Mouse (Mus musculus): ENCODE data around the gene Gm6034.
"Not testable (repeated sequence)": the region's sequence is repeated elsewhere in the genome, so short reads cannot be mapped to it uniquely, and the experiment has no call there.

The Gm6034 gene

GRCm38 (mm10) chr17:36042610-36043169 is at the start of gene Gm6034, which contains the start of gene H2-T22:
Gene Gm6034, plus strand, starts transcription at chr17:36042961.
Gene H2-T22, minus strand, starts transcription at chr17:36042747.
- DNase-seq (ENCODE audit: low spot score in 2 of 2), result peak; percentile 66 to 77

GRCm38 (mm10) chr17:35993675-35994074 is 49.1 kb upstream of the Gm6034 start:
- DNase-seq (ENCODE audit: low spot score in 2 of 2), result peak; percentile 82 to 95

GRCm38 (mm10) chr17:35994175-35994878 is 48.4 kb upstream of the Gm6034 start:
- DNase-seq (ENCODE audit: low spot score in 2 of 2), result peak; percentile 82 to 87

- DNase-seq (ENCODE audit: low spot score in 2 of 2), result no peak
Measured at GRCm38 (mm10) chr17:35994879-35995240, 47.9 kb upstream of the Gm6034 start.

DNA sequence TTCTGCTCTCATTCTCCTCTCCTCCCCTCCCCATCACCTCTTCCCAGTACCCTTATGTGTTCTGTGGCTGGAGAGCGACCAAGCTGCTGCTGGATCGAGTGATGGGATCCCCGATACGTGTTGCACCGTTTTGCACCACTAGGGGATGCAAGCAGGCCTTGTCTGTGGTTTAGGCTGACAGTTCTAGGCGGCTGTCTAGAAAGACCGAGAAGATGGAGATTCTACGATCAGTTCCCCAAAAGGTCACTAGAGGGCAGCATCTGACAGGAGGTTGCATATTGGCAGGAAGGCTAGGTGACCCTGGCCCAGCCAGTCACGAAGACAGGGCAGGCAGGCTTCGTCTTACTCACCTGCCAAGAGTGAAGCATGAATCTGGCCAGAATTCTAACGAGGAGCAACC is 45.8 kb upstream of the Gm6034 start:
- peak; percentile 99 for DNase-seq (ENCODE audit: low spot score in 2 of 2)

GRCm38 (mm10) chr17:35997713-35998510 is 44.8 kb upstream of the Gm6034 start:
- peak; percentile 71 to 81 for DNase-seq (ENCODE audit: low spot score in 2 of 2)

DNA sequence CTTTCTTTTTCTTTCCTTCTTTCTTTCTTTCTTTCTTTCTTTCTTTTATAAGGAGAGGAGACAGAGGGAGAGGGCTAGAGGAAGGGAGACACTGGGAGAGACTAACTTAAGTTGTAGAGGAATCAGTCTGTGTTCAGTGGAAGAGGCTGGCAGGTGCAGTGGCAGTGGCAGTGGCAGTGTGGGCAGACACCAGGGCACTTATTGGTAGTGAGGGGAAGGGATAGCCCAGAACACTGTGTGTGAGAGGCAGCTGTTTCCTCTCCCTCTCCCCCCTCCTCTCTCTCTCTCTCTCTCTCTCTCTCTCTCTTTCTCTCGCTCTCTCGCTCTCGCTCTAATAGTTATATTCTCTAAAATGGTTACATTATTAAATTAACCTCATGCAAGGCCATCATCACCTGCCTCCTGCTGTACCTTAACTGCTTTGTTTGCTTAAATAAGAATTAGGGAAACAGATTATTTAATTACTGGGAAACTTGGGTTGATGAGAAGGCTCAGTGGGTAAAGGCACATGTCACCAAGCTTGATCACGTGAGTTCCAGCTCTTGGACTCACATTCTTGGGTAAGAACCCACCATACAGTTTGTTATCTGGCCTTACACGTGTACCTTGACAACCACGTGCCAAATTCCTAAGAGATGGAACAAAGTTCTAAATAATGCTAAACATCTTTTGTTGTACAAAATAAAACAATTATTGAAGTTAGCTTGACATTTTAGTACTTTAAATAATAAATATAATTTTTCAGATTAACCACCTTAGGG is 44.0 kb upstream of the Gm6034 start:
- DNase-seq (ENCODE audit: low spot score in 2 of 2), result no peak

DNA sequence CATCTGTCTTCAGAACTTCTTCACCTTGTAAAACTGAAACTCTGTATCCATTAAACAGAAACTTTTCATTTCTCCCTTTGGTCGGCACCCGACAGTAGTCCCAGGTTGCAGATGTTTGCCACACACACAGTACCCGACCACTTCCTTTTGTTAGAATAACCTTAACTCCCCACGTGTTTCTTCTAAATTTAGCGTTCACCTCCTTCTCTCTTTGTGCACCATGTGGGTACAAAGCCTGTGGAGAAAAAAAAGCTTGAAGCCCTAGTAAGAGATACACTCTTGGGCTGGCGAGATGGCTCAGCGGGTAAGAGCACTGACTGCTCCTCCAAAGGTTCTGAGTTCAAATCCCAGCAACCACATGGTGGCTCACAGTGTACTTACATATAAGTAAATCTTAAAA is 43.4 kb upstream of the Gm6034 start:
- peak in 1 of 2 experiments; percentile 47 for DNase-seq (ENCODE audit: low spot score in 2 of 2)

DNA sequence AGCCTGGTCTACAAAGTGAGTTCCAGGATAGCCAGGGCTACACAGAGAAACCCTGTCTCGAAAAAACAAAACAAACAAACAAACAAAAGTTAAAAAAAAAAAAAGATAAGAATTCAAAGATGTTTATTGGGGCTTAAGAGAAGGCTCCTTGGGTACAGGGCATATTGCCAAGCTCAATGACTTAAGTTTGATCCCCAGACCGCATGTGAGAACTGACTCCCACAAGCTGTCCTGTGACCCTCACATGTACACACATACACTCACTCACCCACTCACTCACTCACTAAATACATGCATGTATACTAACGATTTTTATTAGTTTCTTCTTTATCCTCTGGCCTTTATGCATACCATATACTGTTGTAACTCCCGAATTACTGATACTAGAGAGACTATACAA is 42.4 kb upstream of the Gm6034 start:
- peak in 1 of 2 experiments; percentile 42 for DNase-seq (ENCODE audit: low spot score in 2 of 2)

DNA sequence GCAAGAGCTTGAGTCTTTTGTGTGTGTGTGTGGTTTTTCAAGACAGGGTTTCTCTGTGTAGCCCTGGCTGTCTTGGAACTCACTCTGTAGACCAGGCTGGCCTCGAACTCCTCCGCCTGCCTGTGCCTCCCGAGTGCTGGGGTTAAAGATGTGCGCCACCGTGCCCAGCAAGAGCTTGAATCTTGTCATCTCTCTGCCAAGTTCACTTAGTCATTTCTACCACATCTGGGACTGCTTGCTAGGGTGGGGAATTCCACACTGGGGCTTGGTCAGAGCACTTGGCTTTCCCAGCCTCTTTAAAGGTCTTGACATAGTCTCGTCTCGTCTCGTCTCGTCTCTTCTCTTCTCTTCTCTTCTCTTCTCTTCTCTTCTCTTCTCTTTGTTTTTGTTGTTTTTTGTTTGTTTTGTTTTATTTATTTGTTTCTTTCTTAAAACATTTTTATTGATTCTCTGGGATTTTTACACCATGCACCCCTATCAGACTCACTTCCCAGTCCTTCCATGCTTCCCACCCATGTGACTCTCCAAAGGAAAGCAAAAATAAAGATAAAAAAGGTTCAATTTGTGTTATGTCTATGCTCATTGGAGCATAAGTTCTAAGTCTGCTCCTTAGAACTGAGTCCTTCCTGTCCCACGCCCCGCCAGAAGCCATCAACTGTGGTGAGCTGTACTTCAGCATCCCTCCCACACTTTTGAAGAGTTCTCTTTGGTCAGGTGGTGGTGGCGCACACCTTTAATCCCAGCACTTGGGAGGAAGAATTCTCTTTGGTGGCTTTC is 41.5 kb upstream of the Gm6034 start:
- peak in 1 of 2 experiments; percentile 62 for DNase-seq (ENCODE audit: low spot score in 2 of 2)

- peak; percentile 77 to 79 for DNase-seq (ENCODE audit: low spot score in 2 of 2)
Measured at GRCm38 (mm10) chr17:36001966-36002365, 40.8 kb upstream of the Gm6034 start.

DNA sequence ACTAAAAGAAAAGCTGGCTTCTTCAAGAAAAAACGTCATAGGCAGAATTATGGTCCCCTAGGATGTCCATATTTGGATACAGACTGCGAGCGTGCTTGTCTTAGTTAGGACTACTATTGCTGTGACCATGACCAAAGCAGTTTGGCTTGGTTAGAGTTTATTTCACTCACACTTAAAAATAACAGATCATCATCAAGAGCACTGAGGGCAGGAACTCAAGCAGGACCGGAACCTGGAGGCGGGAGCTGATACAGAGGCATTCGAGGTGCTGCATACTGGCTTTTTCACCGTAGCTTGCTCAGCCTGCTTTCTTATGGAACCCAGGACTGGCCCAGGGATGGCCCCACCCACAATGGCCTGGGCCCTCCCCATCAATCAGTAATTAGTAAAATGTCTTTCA is 39.4 kb upstream of the Gm6034 start:
- no peak for DNase-seq (ENCODE audit: low spot score in 2 of 2)

DNA sequence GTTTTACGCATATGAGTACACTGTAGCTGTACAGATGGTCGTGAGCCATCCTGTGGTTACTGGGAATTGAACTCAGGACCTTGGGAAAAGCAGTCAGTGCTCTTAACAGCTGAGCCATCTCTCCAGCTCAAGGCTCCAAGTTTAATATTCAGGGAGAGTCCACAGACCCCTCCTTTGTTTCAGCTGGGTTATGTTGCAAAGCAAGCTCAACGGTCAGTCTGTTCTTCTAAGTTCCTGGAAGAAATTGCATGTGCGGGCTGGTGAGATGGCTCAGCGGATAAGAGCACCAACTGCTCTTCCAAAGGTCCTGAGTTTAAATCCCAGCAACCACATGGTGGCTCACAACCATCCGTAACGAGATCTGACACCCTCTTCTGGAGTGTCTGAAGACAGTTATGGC is 38.4 kb upstream of the Gm6034 start:
- not testable (repeated sequence) for DNase-seq (ENCODE audit: low spot score in 2 of 2)

DNA sequence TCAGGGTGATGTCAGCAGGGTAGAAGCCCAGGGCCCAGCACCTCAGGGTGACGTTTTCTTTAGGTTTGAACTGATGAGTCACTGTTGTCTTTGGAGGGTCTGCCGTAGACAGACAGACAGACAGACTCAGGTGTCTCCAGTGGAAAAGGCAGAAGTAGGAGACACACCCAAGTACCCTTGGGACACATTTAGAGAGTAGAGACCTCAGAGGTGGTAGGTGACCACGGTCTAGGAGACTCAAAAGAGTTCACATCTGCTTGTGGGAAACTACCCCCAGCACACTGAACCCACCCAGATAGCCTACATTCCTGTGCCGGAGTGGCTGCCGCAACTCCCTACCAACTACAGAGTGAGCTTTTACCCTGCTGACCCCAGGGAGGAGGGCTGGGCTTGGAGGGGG is 27.8 kb upstream of the Gm6034 start:
- no peak for DNase-seq (ENCODE audit: low spot score in 2 of 2)

DNA sequence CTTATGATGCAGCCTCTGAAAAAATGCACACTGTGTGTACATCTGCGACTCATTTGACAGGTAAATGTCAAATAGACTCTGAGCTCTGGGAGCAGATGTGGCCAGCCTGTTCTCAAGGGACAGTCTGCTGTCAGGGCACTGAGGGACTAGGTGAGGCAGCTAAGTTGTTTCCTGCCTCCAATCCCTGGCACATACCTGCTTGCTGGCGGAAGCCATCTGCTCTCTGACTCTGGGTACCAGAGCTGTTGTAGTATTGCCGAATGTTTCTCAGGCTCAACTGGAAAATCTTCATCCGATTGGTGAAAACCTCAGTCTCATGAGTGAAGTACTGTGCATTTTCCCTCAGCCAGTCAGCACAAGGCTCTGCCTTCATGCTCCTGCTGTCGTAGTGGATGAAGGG is 25.7 kb upstream of the Gm6034 start:
- no peak for DNase-seq (ENCODE audit: low spot score in 2 of 2)

GRCm38 (mm10) chr17:36018979-36019378 is 23.8 kb upstream of the Gm6034 start:
- peak; percentile 26 to 63 for DNase-seq (ENCODE audit: low spot score in 2 of 2)

DNA sequence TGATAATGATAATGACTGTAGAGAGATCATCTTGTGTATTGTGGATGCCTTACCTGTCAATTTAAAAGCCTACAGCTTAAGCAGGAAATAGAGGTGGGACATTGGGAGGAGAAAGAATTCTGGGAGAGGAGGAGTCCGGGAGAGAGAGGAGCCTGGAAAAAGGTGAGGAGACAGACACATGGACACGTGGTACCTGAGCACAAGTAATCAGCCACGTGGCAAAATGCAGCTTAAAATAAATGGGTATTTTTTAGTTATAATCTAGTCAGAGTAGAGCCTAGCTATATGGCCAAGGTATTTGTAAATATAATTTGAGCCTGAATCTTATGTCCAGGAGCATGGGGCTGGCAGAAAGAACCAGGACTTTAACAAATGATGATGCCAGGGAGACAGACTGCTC is 23.2 kb upstream of the Gm6034 start:
- no peak for DNase-seq (ENCODE audit: low spot score in 2 of 2)

- DNase-seq (ENCODE audit: low spot score in 2 of 2), result peak; percentile 79 to 87
Measured at GRCm38 (mm10) chr17:36020191-36021073, 22.3 kb upstream of the Gm6034 start, which contains the start of gene H2-T24. Gene H2-T24, minus strand, starts transcription at chr17:36020560.

DNA sequence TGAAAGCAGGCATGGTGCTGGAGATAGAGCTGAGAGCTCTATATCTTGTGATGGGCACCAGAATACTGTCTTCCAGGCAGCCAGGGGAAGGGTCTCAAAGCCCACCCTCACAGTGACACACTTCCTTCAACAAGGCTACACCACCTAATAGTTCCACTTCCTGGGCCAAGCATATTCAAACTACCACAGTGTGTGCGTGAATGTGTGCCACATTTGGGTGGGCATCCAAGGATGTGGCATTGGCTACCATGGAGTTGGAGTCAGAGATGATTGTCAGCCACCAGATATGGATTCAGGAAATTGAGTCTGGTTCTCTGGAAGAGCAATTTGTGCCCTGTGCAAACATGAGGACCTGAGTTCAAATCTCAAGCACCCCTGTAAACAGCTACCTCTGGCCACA is 21.5 kb upstream of the Gm6034 start:
- peak; percentile 14 to 62 for DNase-seq (ENCODE audit: low spot score in 2 of 2)

DNA sequence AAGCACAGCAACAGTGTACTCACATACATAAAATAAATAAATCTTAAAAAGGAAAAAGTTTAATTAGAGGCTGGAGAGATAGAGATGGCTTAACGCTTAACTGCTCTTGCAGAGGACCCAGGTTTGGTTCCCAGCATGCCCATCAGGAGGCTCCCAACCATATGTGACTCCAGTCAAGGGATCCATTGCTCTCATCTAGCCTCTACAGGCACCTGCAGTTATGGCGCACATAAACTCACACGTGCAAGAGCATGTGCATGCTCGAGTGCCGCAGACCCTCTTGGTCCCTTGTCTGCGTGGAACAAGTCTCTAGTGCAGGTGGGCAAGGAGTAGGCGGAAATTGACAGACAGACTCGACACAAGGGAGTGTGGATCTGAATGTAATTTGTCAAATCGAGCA is 20.7 kb upstream of the Gm6034 start:
- peak in 1 of 2 experiments; percentile 59 for DNase-seq (ENCODE audit: low spot score in 2 of 2)

Measured in spleen, postnatal 4 days (tissue).